Mouse (Mus musculus) megakaryocyte-erythroid progenitor cell, adult 5-6 weeks (primary cell): ENCODE data around the gene Nkg7. TPM values are rescaled to one million over a fixed set of nuclear protein-coding genes. Genes with fewer than 3 reads are reported as not detected.
A peak's percentile ranks its signal among the peaks of the same experiment; 100 is the strongest.

Experiments used
- ATAC-seq: replicated peaks from 2 replicates; pipeline ENCODE4 v1.8.0; 2016; ENCODE audit warnings: mild to moderate bottlenecking, inconsistent platforms; ENCODE audit not compliant: severe bottlenecking, poor library complexity, low FRiP score, low TSS enrichment
- total RNA-seq, 2 experiments: library from RNA; stranded (forward) in 1 of 2; stranded (reverse) in 1 of 2; fragments of 200-1000, 215-1000 nt in 1 of 2; fragments of >200 nt in 1 of 2; fragmentation: Nextera tagmentation in 1 of 2; gene quantifications; 2 replicates each; pipeline ENCODE4 v1.2.3; 2014 to 2017

The Nkg7 gene
- total RNA-seq, 2 experiments from 2014 or later = 41.8 to 49.9 TPM

GRCm38 (mm10) chr7:43483236-43483635 lies 46.4 kb downstream of the Nkg7 start:
- peak; percentile 25; the same call in 1 of the 2 replicates for ATAC-seq

Other genes with a start within 250 kb of the Nkg7 start
- 11.5 and 15.9 TPM in 2 replicates for gene Zfp715, start 123.8 kb upstream of the Nkg7 start, total RNA-seq (2014; fragmentation: Nextera tagmentation)
- gene Zfp715, start 123.8 kb upstream of the Nkg7 start, total RNA-seq (2017) = 5.0 and 16.7 TPM in 2 replicates
- gene Siglecf, start 85.7 kb upstream of the Nkg7 start, total RNA-seq (2014; fragmentation: Nextera tagmentation) = 6.4 and 6.9 TPM in 2 replicates
- 3.1 and 13.0 TPM in 2 replicates for gene Siglecf, start 85.7 kb upstream of the Nkg7 start, total RNA-seq (2017)
- 3.1 and 4.4 TPM in 2 replicates for gene Siglecg, start 28.9 kb upstream of the Nkg7 start, total RNA-seq (2014; fragmentation: Nextera tagmentation)
- 1.3 TPM in 1 of 2 replicates, not detected in the other for gene Siglecg, start 28.9 kb upstream of the Nkg7 start, total RNA-seq (2017)
- 2.1 TPM in 1 of 2 replicates, not detected in the other for gene Lim2, start 9.4 kb upstream of the Nkg7 start, total RNA-seq (2014; fragmentation: Nextera tagmentation)
- not detected in 2 replicates for gene Lim2, start 9.4 kb upstream of the Nkg7 start, total RNA-seq (2017)
- gene Cldnd2, start 3.7 kb downstream of the Nkg7 start, total RNA-seq (2014; fragmentation: Nextera tagmentation) = not detected in 2 replicates
- gene Cldnd2, start 3.7 kb downstream of the Nkg7 start, total RNA-seq (2017) = not detected in 2 replicates
- gene Etfb, start 7.0 kb downstream of the Nkg7 start, total RNA-seq (2014; fragmentation: Nextera tagmentation) = 212 and 237 TPM in 2 replicates
- gene Etfb, start 7.0 kb downstream of the Nkg7 start, total RNA-seq (2017) = 396 and 426 TPM in 2 replicates
- gene Gm45233, start 7.1 kb downstream of the Nkg7 start, total RNA-seq (2014; fragmentation: Nextera tagmentation) = not detected in 2 replicates
- 4.2 TPM in 1 of 2 replicates, not detected in the other for gene Gm45233, start 7.1 kb downstream of the Nkg7 start, total RNA-seq (2017)
- gene Vsig10l, start 26.1 kb downstream of the Nkg7 start, total RNA-seq (2014; fragmentation: Nextera tagmentation) = 2.3 and 2.9 TPM in 2 replicates
- gene Vsig10l, start 26.1 kb downstream of the Nkg7 start, total RNA-seq (2017) = 3.0 and 8.9 TPM in 2 replicates
- not detected in 2 replicates for gene Iglon5, start 53.0 kb downstream of the Nkg7 start, total RNA-seq (2014; fragmentation: Nextera tagmentation)
- not detected in 2 replicates for gene Iglon5, start 53.0 kb downstream of the Nkg7 start, total RNA-seq (2017)
- gene 4931406B18Rik, start 68.9 kb downstream of the Nkg7 start, total RNA-seq (2014; fragmentation: Nextera tagmentation) = not detected in 2 replicates
- gene 4931406B18Rik, start 68.9 kb downstream of the Nkg7 start, total RNA-seq (2017) = not detected in 2 replicates
- 1.9 and 3.5 TPM in 2 replicates for gene Cd33, start 107.4 kb downstream of the Nkg7 start, total RNA-seq (2014; fragmentation: Nextera tagmentation)
- gene Cd33, start 107.4 kb downstream of the Nkg7 start, total RNA-seq (2017) = 0.19 and 0.42 TPM in 2 replicates
- gene Zfp658, start 125.2 kb downstream of the Nkg7 start, total RNA-seq (2014; fragmentation: Nextera tagmentation) = 1.0 and 1.2 TPM in 2 replicates
- gene Zfp658, start 125.2 kb downstream of the Nkg7 start, total RNA-seq (2017) = 0.09 and 0.11 TPM in 2 replicates
- 5.0 and 5.5 TPM in 2 replicates for gene Zfp719, start 142.5 kb downstream of the Nkg7 start, total RNA-seq (2014; fragmentation: Nextera tagmentation)
- gene Zfp719, start 142.5 kb downstream of the Nkg7 start, total RNA-seq (2017) = 4.2 and 4.5 TPM in 2 replicates
- gene Zfp819, start 170.1 kb downstream of the Nkg7 start, total RNA-seq (2014; fragmentation: Nextera tagmentation) = not detected in 2 replicates
- gene Zfp819, start 170.1 kb downstream of the Nkg7 start, total RNA-seq (2017) = not detected in 2 replicates
- gene Ceacam18, start 197.6 kb downstream of the Nkg7 start, total RNA-seq (2014; fragmentation: Nextera tagmentation) = not detected in 2 replicates
- gene Ceacam18, start 197.6 kb downstream of the Nkg7 start, total RNA-seq (2017) = not detected in 2 replicates
- 0.84 TPM in 1 of 2 replicates, not detected in the other for gene Siglece, start 223.1 kb downstream of the Nkg7 start, total RNA-seq (2014; fragmentation: Nextera tagmentation)
- gene Siglece, start 223.1 kb downstream of the Nkg7 start, total RNA-seq (2017) = 2.2 TPM in 1 of 2 replicates, not detected in the other
- gene Ctu1, start 234.9 kb downstream of the Nkg7 start, total RNA-seq (2014; fragmentation: Nextera tagmentation) = 8.6 and 13.2 TPM in 2 replicates
- gene Ctu1, start 234.9 kb downstream of the Nkg7 start, total RNA-seq (2017) = 5.3 and 8.8 TPM in 2 replicates